Comparison of ENCODE assay signal across 9 mouse cellular contexts in genomic region chr5:111555312-111555957, GRCm38 (mm10).
DNase-seq lines count a peak whose midpoint lies in the region; ATAC-seq and TF ChIP-seq lines count a peak whose summit lies in the region.
"Had no signal": no experiment of that assay in that cellular context is flagged by ENCODE, and none has a peak within 500 bp of the region (broad histone marks: within the 10 kb centered on the region; RNA-seq: fewer than 3 reads in every experiment).

No protein-coding gene starts in this region.

- no peaks in the 10 kb centered on the region for H3K9me3 ChIP-seq in kidney, embryonic 14.5 days (ENCODE audit: control insufficient read depth, low read length)
- no peaks in the 10 kb centered on the region; the same call in 1 of the 2 replicates for H3K9me3 ChIP-seq in forebrain, embryonic 12.5 days
- H3K9me3 ChIP-seq in hindbrain, embryonic 15.5 days = no peaks in the 10 kb centered on the region
- no peaks in the 10 kb centered on the region for H3K9me3 ChIP-seq in neural tube, embryonic 12.5 days

- TF ChIP-seq CTCF in kidney, adult 2 months (conservative IDR thresholded peaks at IDR 0.05; ENCODE audit: insufficient read depth, insufficient read length, low read depth, low read length) = no peak

- no peaks in the 10 kb centered on the region for H3K36me3 ChIP-seq in kidney, embryonic 14.5 days (ENCODE audit: control insufficient read depth, insufficient read depth, low read length)
- H3K36me3 ChIP-seq in kidney, adult 2 months (ENCODE audit: control insufficient read depth, insufficient read depth, low read length) = no peaks in the 10 kb centered on the region
- no peaks in the 10 kb centered on the region for H3K36me3 ChIP-seq in forebrain, embryonic 12.5 days (replicated peaks)
- no peaks in the 10 kb centered on the region for H3K36me3 ChIP-seq in hindbrain, embryonic 15.5 days
- H3K36me3 ChIP-seq in neural tube, embryonic 12.5 days = no peaks in the 10 kb centered on the region

- H3K27me3 ChIP-seq in kidney, embryonic 14.5 days (ENCODE audit: control insufficient read depth, insufficient read depth, low read length) = peaks cover 8% of the 10 kb centered on the region
- no peaks in the 10 kb centered on the region for H3K27me3 ChIP-seq in kidney, adult 2 months (replicated peaks; ENCODE audit: control insufficient read depth, insufficient read depth, low read length)
- no peaks in the 10 kb centered on the region for H3K27me3 ChIP-seq in forebrain, embryonic 12.5 days
- no peaks in the 10 kb centered on the region for H3K27me3 ChIP-seq in hindbrain, embryonic 15.5 days
- H3K27me3 ChIP-seq in neural tube, embryonic 12.5 days (replicated peaks) = 0 out of 2 replicates have a peak, but pooled peaks cover 3% of the 10 kb centered on the region

- H3K4me3 ChIP-seq in kidney, embryonic 14.5 days (ENCODE audit: low read length) = no peak overlapping the region
- H3K4me3 ChIP-seq in kidney, adult 2 months (ENCODE audit: insufficient read depth, low read depth, low read length) = no peak overlapping the region
- H3K4me3 ChIP-seq in forebrain, embryonic 12.5 days (replicated peaks) = no peak overlapping the region
- no peak overlapping the region for H3K4me3 ChIP-seq in hindbrain, embryonic 15.5 days
- no peak overlapping the region for H3K4me3 ChIP-seq in neural tube, embryonic 12.5 days

- peak overlapping the region; percentile 33; the same call in 1 of the 2 replicates for H3K27ac ChIP-seq in kidney, embryonic 14.5 days (ENCODE audit: low read depth, low read length)
- H3K27ac ChIP-seq in kidney, adult 2 months (ENCODE audit: insufficient read depth, low read depth, low read length) = no peak overlapping the region
- peak overlapping the region; percentile 94 for H3K27ac ChIP-seq in forebrain, embryonic 12.5 days
- peak overlapping the region; percentile 48; the same call in 1 of the 2 replicates for H3K27ac ChIP-seq in hindbrain, embryonic 15.5 days (replicated peaks)
- H3K27ac ChIP-seq in neural tube, embryonic 12.5 days = 0 out of 2 replicates have a peak overlapping the region, but pooled peaks have one; percentile 62

- intact Hi-C loops in left cerebral cortex, postnatal 10 days (cut with DNase I) = no loop called here

- no peak overlapping the region for H3K4me2 ChIP-seq in kidney, embryonic 14.5 days (replicated peaks; ENCODE audit: low read depth, low read length)
- H3K4me2 ChIP-seq in forebrain, embryonic 12.5 days = peak overlapping the region; percentile 37
- peak overlapping the region; percentile 16; the same call in 1 of the 2 replicates for H3K4me2 ChIP-seq in hindbrain, embryonic 15.5 days
- H3K4me2 ChIP-seq in neural tube, embryonic 12.5 days (replicated peaks) = peak overlapping the region; percentile 24

- 4% methylated on average over 3 of the region's 5 CpGs for WGBS in kidney, embryonic 14.5 days
- WGBS in kidney, adult 2 months = 24% methylated on average over 5 of the region's 5 CpGs
- WGBS in forebrain, embryonic 12.5 days = 5% methylated on average over 2 of the region's 5 CpGs
- WGBS in hindbrain, embryonic 15.5 days = 8% methylated on average over 3 of the region's 5 CpGs
- WGBS in neural tube, embryonic 12.5 days = 6% methylated on average over 5 of the region's 5 CpGs

- H3K9ac ChIP-seq in kidney, embryonic 14.5 days (ENCODE audit: low read depth, low read length) = no peak overlapping the region
- H3K9ac ChIP-seq in forebrain, embryonic 12.5 days = peak overlapping the region; percentile 40
- H3K9ac ChIP-seq in hindbrain, embryonic 15.5 days = no peak overlapping the region
- H3K9ac ChIP-seq in neural tube, embryonic 12.5 days = no peak overlapping the region

- peaks cover 22% of the 10 kb centered on the region for H3K4me1 ChIP-seq in kidney, embryonic 14.5 days (ENCODE audit: control insufficient read depth, insufficient read depth, low read length)
- H3K4me1 ChIP-seq in kidney, adult 2 months (ENCODE audit: control insufficient read depth, insufficient read depth, low read length) = no peaks in the 10 kb centered on the region
- peaks cover 49% of the 10 kb centered on the region for H3K4me1 ChIP-seq in forebrain, embryonic 12.5 days
- H3K4me1 ChIP-seq in hindbrain, embryonic 15.5 days (replicated peaks) = peaks cover 19% of the 10 kb centered on the region
- peaks cover 29% of the 10 kb centered on the region for H3K4me1 ChIP-seq in neural tube, embryonic 12.5 days

- peak; percentile 51 for ATAC-seq in kidney, embryonic 14.5 days (ENCODE audit: low FRiP score, low TSS enrichment)
- ATAC-seq in forebrain, embryonic 12.5 days (ENCODE audit: low FRiP score) = peak; percentile 44
- no peak for ATAC-seq in hindbrain, embryonic 15.5 days (ENCODE audit: low FRiP score, low read depth)
- ATAC-seq in neural tube, embryonic 12.5 days (ENCODE audit: low FRiP score, low read depth) = peak; percentile 45; the same call in 1 of the 2 replicates
- ATAC-seq in erythroid progenitor cell, adult 5-6 weeks (replicated peaks; ENCODE audit: low FRiP score, poor library complexity, severe bottlenecking) = no peak

- no peak for DNase-seq in kidney, adult 2 months
- no peak for DNase-seq in left cerebral cortex, postnatal 10 days (ENCODE audit: extremely low spot score in 1 of 2, low spot score in 2 of 2)
- DNase-seq: cerebellum, adult 11 months; kidney, adult 18-20 months had no signal

- no peak for TF ChIP-seq POLR2A in kidney, adult 2 months (IDR thresholded peaks at IDR 0.05; ENCODE audit: low read depth, low read length)

Comparison
In these comparisons a context has a peak if more than half of its experiments do, and no peak if none do; other contexts are left out.
1. ATAC-seq: peak in kidney, embryonic 14.5 days (single experiment), forebrain, embryonic 12.5 days (single experiment) and neural tube, embryonic 12.5 days (single experiment); none in hindbrain, embryonic 15.5 days (single experiment) and erythroid progenitor cell, adult 5-6 weeks (single experiment).